Mouse (Mus musculus): ENCODE data around the gene Rarres1.

The Rarres1 gene

GRCm38 (mm10) chr3:67515274-67515801, at the start of gene Rarres1:
Gene Rarres1, minus strand, starts transcription at chr3:67515523.
- peak; percentile 13 to 34 for DNase-seq (ENCODE audit: low spot score in 2 of 2)

GRCm38 (mm10) chr3:67564731-67565357, 49.5 kb upstream of the Rarres1 start:
- DNase-seq (ENCODE audit: low spot score in 2 of 2), result peak in 1 of 2 experiments; percentile 48

- peak in 1 of 2 experiments; percentile 10 for DNase-seq (ENCODE audit: low spot score in 2 of 2)
Measured at GRCm38 (mm10) chr3:67557718-67558354, 42.5 kb upstream of the Rarres1 start.

- peak in 1 of 2 experiments; percentile 54 for DNase-seq (ENCODE audit: low spot score in 2 of 2)
Measured at GRCm38 (mm10) chr3:67557200-67557651, 41.9 kb upstream of the Rarres1 start.

GRCm38 (mm10) chr3:67555211-67555610, 39.9 kb upstream of the Rarres1 start:
- DNase-seq (ENCODE audit: low spot score in 2 of 2), result no peak

GRCm38 (mm10) chr3:67553927-67554448, 38.7 kb upstream of the Rarres1 start:
- no peak for DNase-seq (ENCODE audit: low spot score in 2 of 2)

GRCm38 (mm10) chr3:67553281-67553680, 38.0 kb upstream of the Rarres1 start:
- no peak for DNase-seq (ENCODE audit: low spot score in 2 of 2)

GRCm38 (mm10) chr3:67551193-67551592, 35.9 kb upstream of the Rarres1 start:
- DNase-seq (ENCODE audit: low spot score in 2 of 2), result no peak

- DNase-seq (ENCODE audit: low spot score in 2 of 2), result no peak
Measured at GRCm38 (mm10) chr3:67543630-67544029, 28.3 kb upstream of the Rarres1 start.

GRCm38 (mm10) chr3:67524768-67525167, 9.4 kb upstream of the Rarres1 start:
- peak; percentile 5 to 67 for DNase-seq (ENCODE audit: low spot score in 2 of 2)

- no peak for DNase-seq (ENCODE audit: low spot score in 2 of 2)
Measured at GRCm38 (mm10) chr3:67522709-67523108, 7.4 kb upstream of the Rarres1 start.

- DNase-seq (ENCODE audit: low spot score in 2 of 2), result no peak
Measured at GRCm38 (mm10) chr3:67520568-67521143, 5.3 kb upstream of the Rarres1 start.

- peak in 1 of 2 experiments; percentile 40 for DNase-seq (ENCODE audit: low spot score in 2 of 2)
Measured at GRCm38 (mm10) chr3:67514801-67515273, 486 bp downstream of the Rarres1 start.

- DNase-seq (ENCODE audit: low spot score in 2 of 2), result peak; percentile 50 to 80
Measured at GRCm38 (mm10) chr3:67512807-67513206, 2.5 kb downstream of the Rarres1 start.

GRCm38 (mm10) chr3:67508216-67508892, 7.0 kb downstream of the Rarres1 start:
- DNase-seq (ENCODE audit: low spot score in 2 of 2), result no peak

- DNase-seq (ENCODE audit: low spot score in 2 of 2), result no peak
Measured at GRCm38 (mm10) chr3:67505286-67505685, 10.0 kb downstream of the Rarres1 start.

- no peak for DNase-seq (ENCODE audit: low spot score in 2 of 2)
Measured at GRCm38 (mm10) chr3:67503878-67504277, 11.4 kb downstream of the Rarres1 start.

- no peak for DNase-seq (ENCODE audit: low spot score in 2 of 2)
Measured at GRCm38 (mm10) chr3:67499406-67499791, 15.9 kb downstream of the Rarres1 start.

- no peak for DNase-seq (ENCODE audit: low spot score in 2 of 2)
Measured at GRCm38 (mm10) chr3:67498773-67499405, 16.4 kb downstream of the Rarres1 start.

GRCm38 (mm10) chr3:67497998-67498397, 17.3 kb downstream of the Rarres1 start:
- peak in 1 of 2 experiments; percentile 53 for DNase-seq (ENCODE audit: low spot score in 2 of 2)

- peak in 1 of 2 experiments; percentile 30 for DNase-seq (ENCODE audit: low spot score in 2 of 2)
Measured at GRCm38 (mm10) chr3:67496310-67496709, 19.0 kb downstream of the Rarres1 start.
